Mouse (Mus musculus): ENCODE measurements around the gene Eif4g1. TPM values are rescaled to one million over a fixed set of nuclear protein-coding genes. Genes with fewer than 3 reads are reported as not detected.
A peak's percentile ranks its signal among the peaks of the same experiment; 100 is the strongest.

Eif4g1 gene
- polyA plus RNA-seq, 1 experiment from 2014 or later = 70.9 TPM

DNA sequence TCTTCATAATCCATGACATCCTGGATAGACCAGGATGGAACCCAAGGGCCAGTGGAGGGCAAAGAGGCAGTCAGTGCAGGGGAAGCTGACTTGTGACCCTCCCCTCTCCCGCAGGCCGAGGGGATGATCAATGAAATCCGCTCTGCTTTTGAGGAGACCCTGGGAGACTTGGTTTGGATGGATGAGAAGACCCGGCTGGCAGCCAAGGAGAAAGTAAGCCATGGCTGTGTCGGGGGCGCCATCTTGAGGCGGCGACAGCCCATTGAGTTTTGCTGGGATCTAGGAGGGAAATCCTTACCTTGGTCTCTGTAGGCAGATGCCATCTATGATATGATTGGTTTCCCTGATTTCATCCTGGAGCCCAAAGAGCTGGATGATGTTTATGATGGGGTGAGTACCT is 26.0 kb upstream of the Eif4g1 start:
- TF ChIP-seq EP300 (IDR thresholded peaks at IDR 0.05; ENCODE audit: low read depth) = no peak
- peak; percentile 84 for TF ChIP-seq CTCF (IDR thresholded peaks at IDR 0.05; ENCODE audit: low read depth)
- DNase-seq = peak; percentile 68
- no peak overlapping the region for H3K4me2 ChIP-seq (ENCODE audit: low read depth, low read length)
- H3K36me3 ChIP-seq (replicated peaks; ENCODE audit: insufficient read depth, low read length) = no peaks in the 10 kb centered on the region
- WGBS (ENCODE audit: insufficient replicate concordance) = under 1% methylated on average over 8 of the region's 8 CpGs
- H3K9ac ChIP-seq (replicated peaks) = no peak overlapping the region
- peak; percentile 56; the same call in 1 of the 2 replicates for ATAC-seq
- H3K9me3 ChIP-seq (ENCODE audit: low read length) = no peaks in the 10 kb centered on the region
- H3K27me3 ChIP-seq (ENCODE audit: insufficient read depth, low read length) = 0 out of 2 replicates have a peak, but pooled peaks cover 2% of the 10 kb centered on the region
- 0 out of 2 replicates have a peak, but pooled peaks cover 2% of the 10 kb centered on the region for H3K4me1 ChIP-seq (ENCODE audit: insufficient read depth)
- H3K4me3 ChIP-seq (ENCODE audit: low read depth, low read length) = no peak overlapping the region
- no peak overlapping the region for H3K27ac ChIP-seq (ENCODE audit: low read depth)

- WGBS (ENCODE audit: insufficient replicate concordance) = 78% methylated on average over 7 of the region's 7 CpGs
- Histone ChIP-seq H3K27ac (ENCODE audit: low read depth) (no peak overlapping the region), H3K27me3 (ENCODE audit: insufficient read depth, low read length) (0 out of 2 replicates have a peak, but pooled peaks cover 2% of the 10 kb centered on the region), H3K9ac (replicated peaks) (no peak overlapping the region), H3K4me2 (ENCODE audit: low read depth, low read length) (no peak overlapping the region), H3K4me1 (ENCODE audit: insufficient read depth) (0 out of 2 replicates have a peak, but pooled peaks cover 2% of the 10 kb centered on the region), H3K9me3 (ENCODE audit: low read length) (no peaks in the 10 kb centered on the region), H3K4me3 (ENCODE audit: low read depth, low read length) (no peak overlapping the region), H3K36me3 (replicated peaks; ENCODE audit: insufficient read depth, low read length) (no peaks in the 10 kb centered on the region)
- TF ChIP-seq EP300 (IDR thresholded peaks at IDR 0.05; ENCODE audit: low read depth) (no peak), CTCF (IDR thresholded peaks at IDR 0.05; ENCODE audit: low read depth) (no peak)
- DNase-seq (no peak), ATAC-seq (no peak)
These were observed 24.2 kb upstream of the Eif4g1 start for GRCm38 (mm10) chr16:20643911-20644310.

DNA sequence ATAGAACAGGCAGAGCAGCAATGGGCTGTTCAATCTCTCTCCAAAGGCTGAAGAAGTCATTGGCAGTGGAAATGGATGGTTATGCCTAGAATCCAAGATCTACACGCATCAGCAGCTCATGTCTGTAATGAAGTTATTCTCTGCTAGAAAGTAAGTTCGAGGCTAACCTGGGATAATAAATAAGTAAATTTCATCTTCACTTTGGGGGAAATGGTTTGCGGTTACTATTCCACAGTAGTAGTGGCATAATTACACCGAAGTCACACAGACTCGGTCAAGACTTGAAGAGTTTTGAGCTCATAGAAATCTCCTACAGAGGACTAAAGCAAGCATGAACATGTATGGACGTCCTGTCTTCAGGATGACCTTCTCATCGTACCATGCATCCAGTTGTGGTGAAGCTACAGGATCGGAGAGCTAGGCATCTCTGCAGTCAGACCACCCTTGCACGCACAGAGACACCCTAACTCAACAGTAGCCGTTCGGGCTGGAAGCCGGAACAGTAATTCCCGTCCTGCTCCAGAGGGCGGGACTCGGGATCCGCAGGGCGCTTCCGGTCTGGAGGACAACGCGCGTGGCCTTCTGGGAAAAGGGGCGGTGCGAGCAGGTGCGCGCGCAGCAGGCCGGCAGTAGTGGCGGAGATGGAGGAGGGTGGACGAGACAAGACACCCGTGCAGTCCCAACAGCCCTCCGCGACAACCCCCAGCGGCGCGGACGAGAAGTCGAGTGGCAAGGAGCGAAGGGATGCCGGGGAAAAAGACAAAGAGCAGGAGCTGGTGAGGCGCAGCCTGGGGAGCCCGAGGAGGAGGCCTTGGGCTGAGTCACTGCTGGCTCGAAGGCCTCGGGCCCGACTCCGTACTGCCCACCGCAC is 16.8 kb upstream of the Eif4g1 start, which contains the start of gene Psmd2:
Psmd2 (plus strand) TSS at position 577 of the 871 bp plus-strand sequence.
- Histone ChIP-seq H3K4me2 (ENCODE audit: low read depth, low read length) (peak within 1 kb of the TSS; percentile 89), H3K4me1 (ENCODE audit: insufficient read depth) (peaks cover 16% of the 10 kb centered on the region), H3K36me3 (replicated peaks; ENCODE audit: insufficient read depth, low read length) (peaks cover 17% of the 10 kb centered on the region), H3K27me3 (ENCODE audit: insufficient read depth, low read length) (no peaks in the 10 kb centered on the region), H3K4me3 (ENCODE audit: low read depth, low read length) (peak within 1 kb of the TSS; percentile 97), H3K9ac (replicated peaks) (peak within 1 kb of the TSS; percentile 95), H3K27ac (ENCODE audit: low read depth) (peak within 1 kb of the TSS; percentile 73), H3K9me3 (ENCODE audit: low read length) (no peaks in the 10 kb centered on the region)
- DNase-seq (peak; percentile 98), ATAC-seq (peak; percentile 97)
- 2% methylated on average over 46 of the region's 46 CpGs for WGBS (ENCODE audit: insufficient replicate concordance)
- TF ChIP-seq EP300 (IDR thresholded peaks at IDR 0.05; ENCODE audit: low read depth) = 0 out of 2 replicates have a peak, but pooled peaks have one; percentile 18
- no peak; the same call in 1 of the 2 replicates for TF ChIP-seq CTCF (IDR thresholded peaks at IDR 0.05; ENCODE audit: low read depth)

DNA sequence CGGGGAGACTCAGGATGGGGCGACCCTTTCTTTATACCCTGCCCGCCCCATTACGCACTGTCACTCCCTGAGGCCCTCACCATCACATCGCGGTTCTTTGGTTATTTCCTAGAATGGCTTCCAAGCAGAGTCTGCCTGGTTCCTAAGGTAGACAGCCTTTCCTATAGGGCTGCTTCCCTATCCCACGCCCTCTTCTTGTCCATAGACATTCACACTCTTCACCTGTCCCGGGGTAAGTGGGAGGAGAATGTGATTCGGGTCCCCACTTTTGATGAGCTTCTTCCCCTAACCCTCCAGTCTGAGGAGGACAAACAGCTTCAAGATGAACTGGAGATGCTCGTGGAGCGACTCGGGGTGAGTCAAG is 16.2 kb upstream of the Eif4g1 start:
- H3K9me3 ChIP-seq (ENCODE audit: low read length) = no peaks in the 10 kb centered on the region
- peak overlapping the region; percentile 73 for H3K27ac ChIP-seq (ENCODE audit: low read depth)
- H3K4me1 ChIP-seq (ENCODE audit: insufficient read depth) = peaks cover 16% of the 10 kb centered on the region
- peak; percentile 46 for ATAC-seq
- H3K4me2 ChIP-seq (ENCODE audit: low read depth, low read length) = peak overlapping the region; percentile 89
- DNase-seq = no peak
- H3K4me3 ChIP-seq (ENCODE audit: low read depth, low read length) = peak overlapping the region; percentile 97
- peak overlapping the region; percentile 95 for H3K9ac ChIP-seq (replicated peaks)
- no peak for TF ChIP-seq CTCF (IDR thresholded peaks at IDR 0.05; ENCODE audit: low read depth)
- no peak for TF ChIP-seq EP300 (IDR thresholded peaks at IDR 0.05; ENCODE audit: low read depth)
- no peaks in the 10 kb centered on the region for H3K27me3 ChIP-seq (ENCODE audit: insufficient read depth, low read length)
- 7% methylated on average over 12 of the region's 12 CpGs for WGBS (ENCODE audit: insufficient replicate concordance)
- H3K36me3 ChIP-seq (replicated peaks; ENCODE audit: insufficient read depth, low read length) = peaks cover 23% of the 10 kb centered on the region

GRCm38 (mm10) chr16:20653315-20653714 is 14.8 kb upstream of the Eif4g1 start:
- Histone ChIP-seq H3K4me2 (ENCODE audit: low read depth, low read length) (peak overlapping the region; percentile 89; the same call in 1 of the 2 replicates), H3K4me3 (ENCODE audit: low read depth, low read length) (no peak overlapping the region), H3K9ac (replicated peaks) (no peak overlapping the region), H3K9me3 (ENCODE audit: low read length) (no peaks in the 10 kb centered on the region), H3K27me3 (ENCODE audit: insufficient read depth, low read length) (no peaks in the 10 kb centered on the region), H3K36me3 (replicated peaks; ENCODE audit: insufficient read depth, low read length) (peaks cover 32% of the 10 kb centered on the region), H3K4me1 (ENCODE audit: insufficient read depth) (peaks cover 16% of the 10 kb centered on the region), H3K27ac (ENCODE audit: low read depth) (no peak overlapping the region)
- ATAC-seq = no peak
- no peak for DNase-seq
- TF ChIP-seq CTCF (IDR thresholded peaks at IDR 0.05; ENCODE audit: low read depth) (no peak), EP300 (IDR thresholded peaks at IDR 0.05; ENCODE audit: low read depth) (no peak)
- WGBS (ENCODE audit: insufficient replicate concordance) = 48% methylated on average over 2 of the region's 2 CpGs

GRCm38 (mm10) chr16:20657661-20658060 is 10.5 kb upstream of the Eif4g1 start:
- H3K9ac ChIP-seq (replicated peaks) = no peak overlapping the region
- ATAC-seq (no peak), DNase-seq (no peak)
- H3K27ac ChIP-seq (ENCODE audit: low read depth) = no peak overlapping the region
- 81% methylated on average over 4 of the region's 4 CpGs for WGBS (ENCODE audit: insufficient replicate concordance)
- no peak overlapping the region for H3K4me2 ChIP-seq (ENCODE audit: low read depth, low read length)
- TF ChIP-seq CTCF (IDR thresholded peaks at IDR 0.05; ENCODE audit: low read depth) (no peak), EP300 (IDR thresholded peaks at IDR 0.05; ENCODE audit: low read depth) (no peak)
- H3K9me3 ChIP-seq (ENCODE audit: low read length) = no peaks in the 10 kb centered on the region
- peaks cover 5% of the 10 kb centered on the region for H3K4me1 ChIP-seq (ENCODE audit: insufficient read depth)
- H3K36me3 ChIP-seq (replicated peaks; ENCODE audit: insufficient read depth, low read length) = peaks cover 69% of the 10 kb centered on the region
- no peak overlapping the region for H3K4me3 ChIP-seq (ENCODE audit: low read depth, low read length)
- H3K27me3 ChIP-seq (ENCODE audit: insufficient read depth, low read length) = no peaks in the 10 kb centered on the region
